Mouse (Mus musculus): ENCODE measurements around the gene Mfap5. TPM values are rescaled to one million over a fixed set of nuclear protein-coding genes. Genes with fewer than 3 reads are reported as not detected.

The Mfap5 gene
- polyA plus RNA-seq, 1 experiment from 2014 or later: 32.0 TPM

- 2% methylated on average over 63 of the region's 111 CpGs for whole genome bisulfite sequencing
- no peak overlapping the region for H3K27ac ChIP-seq (ENCODE audit: low read length)
- H3K9ac ChIP-seq (ENCODE audit: low read length): peak overlapping the region; percentile 70
- peak overlapping the region; percentile 80 for H3K4me3 ChIP-seq (ENCODE audit: low read length)
- no peaks in the 10 kb centered on the region for H3K9me3 ChIP-seq (replicated peaks; ENCODE audit: control insufficient read depth, low read length)
- H3K36me3 ChIP-seq (ENCODE audit: control insufficient read depth, insufficient read depth): no peaks in the 10 kb centered on the region
- peak overlapping the region; percentile 96 for H3K4me2 ChIP-seq (ENCODE audit: low read depth, low read length)
- peak; percentile 70 for ATAC-seq (replicated peaks; ENCODE audit: extremely low read depth, insufficient read depth, low FRiP score)
- H3K4me1 ChIP-seq (ENCODE audit: control insufficient read depth, insufficient read depth, low read length): no peaks in the 10 kb centered on the region
- peaks cover 46% of the 10 kb centered on the region for H3K27me3 ChIP-seq (ENCODE audit: control insufficient read depth, insufficient read depth, low read length)
Measured at GRCm38 (mm10) chr6:122486297-122487117, 19.1 kb upstream of the Mfap5 start.

DNA sequence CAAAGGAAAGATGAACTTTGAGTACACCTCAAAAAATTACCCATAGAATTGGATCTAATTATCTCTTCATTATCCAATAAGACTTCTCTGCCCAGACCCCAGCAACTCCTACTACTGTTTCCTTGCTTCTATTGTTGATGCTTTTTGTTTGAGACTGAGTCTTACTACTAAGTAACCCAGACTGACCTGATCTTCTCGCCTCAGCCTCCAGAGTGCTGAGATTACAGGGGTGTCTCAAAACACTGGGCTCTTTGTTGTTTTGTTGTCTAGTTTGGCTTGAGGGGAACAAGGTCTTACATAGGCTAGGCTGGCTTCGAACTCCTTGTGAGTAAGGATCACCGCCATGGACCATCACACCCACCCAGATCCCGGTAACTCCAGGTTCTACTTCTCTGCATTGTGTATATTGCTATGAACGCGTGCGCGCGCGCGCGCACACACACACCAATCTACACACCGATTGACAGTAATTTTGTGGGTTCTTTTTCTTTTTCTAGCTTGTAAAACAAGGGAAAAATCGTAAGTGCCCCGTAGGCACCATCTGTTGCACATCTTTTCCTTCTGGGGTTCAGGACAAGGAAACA lies 14.6 kb upstream of the Mfap5 start:
- 21% methylated on average over 15 of the region's 15 CpGs for WGBS
- Histone ChIP-seq H3K9me3 (replicated peaks; ENCODE audit: control insufficient read depth, low read length) (no peaks in the 10 kb centered on the region), H3K4me2 (ENCODE audit: low read depth, low read length) (peak overlapping the region; percentile 79), H3K27me3 (ENCODE audit: control insufficient read depth, insufficient read depth, low read length) (peaks cover 32% of the 10 kb centered on the region), H3K4me3 (ENCODE audit: low read length) (peak overlapping the region; percentile 53), H3K4me1 (ENCODE audit: control insufficient read depth, insufficient read depth, low read length) (peaks cover 18% of the 10 kb centered on the region), H3K9ac (ENCODE audit: low read length) (peak overlapping the region; percentile 62), H3K27ac (ENCODE audit: low read length) (0 out of 2 replicates have a peak overlapping the region, but pooled peaks have one; percentile 15), H3K36me3 (ENCODE audit: control insufficient read depth, insufficient read depth) (no peaks in the 10 kb centered on the region)
- no peak for ATAC-seq (replicated peaks; ENCODE audit: extremely low read depth, insufficient read depth, low FRiP score)

DNA sequence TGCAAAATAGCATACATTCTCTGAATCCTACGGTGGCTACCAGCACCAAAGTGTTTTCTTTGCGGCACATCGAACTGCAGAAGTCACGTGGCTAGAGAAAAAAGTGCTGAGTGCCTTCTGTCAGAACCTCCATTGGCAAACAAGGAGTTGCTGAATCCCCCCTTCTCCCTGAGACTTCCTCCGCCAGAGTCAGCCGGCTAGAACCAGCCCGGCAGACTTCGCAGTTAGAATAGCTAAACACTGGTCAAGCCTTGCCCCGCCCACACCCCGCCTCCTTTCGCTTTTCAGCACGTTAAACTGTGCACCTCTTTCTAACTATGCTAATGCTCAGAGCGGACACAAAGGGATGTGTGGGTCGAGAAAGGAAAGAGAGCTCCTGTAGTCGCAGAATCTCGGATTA lies 14.1 kb upstream of the Mfap5 start:
- Histone ChIP-seq H3K9me3 (replicated peaks; ENCODE audit: control insufficient read depth, low read length) (no peaks in the 10 kb centered on the region), H3K4me2 (ENCODE audit: low read depth, low read length) (peak overlapping the region; percentile 79), H3K9ac (ENCODE audit: low read length) (peak overlapping the region; percentile 62), H3K4me3 (ENCODE audit: low read length) (peak overlapping the region; percentile 53), H3K36me3 (ENCODE audit: control insufficient read depth, insufficient read depth) (no peaks in the 10 kb centered on the region), H3K27ac (ENCODE audit: low read length) (0 out of 2 replicates have a peak overlapping the region, but pooled peaks have one; percentile 15), H3K4me1 (ENCODE audit: control insufficient read depth, insufficient read depth, low read length) (peaks cover 18% of the 10 kb centered on the region), H3K27me3 (ENCODE audit: control insufficient read depth, insufficient read depth, low read length) (peaks cover 26% of the 10 kb centered on the region)
- ATAC-seq (replicated peaks; ENCODE audit: extremely low read depth, insufficient read depth, low FRiP score): peak; percentile 77
- WGBS: under 1% methylated on average over 16 of the region's 16 CpGs

DNA sequence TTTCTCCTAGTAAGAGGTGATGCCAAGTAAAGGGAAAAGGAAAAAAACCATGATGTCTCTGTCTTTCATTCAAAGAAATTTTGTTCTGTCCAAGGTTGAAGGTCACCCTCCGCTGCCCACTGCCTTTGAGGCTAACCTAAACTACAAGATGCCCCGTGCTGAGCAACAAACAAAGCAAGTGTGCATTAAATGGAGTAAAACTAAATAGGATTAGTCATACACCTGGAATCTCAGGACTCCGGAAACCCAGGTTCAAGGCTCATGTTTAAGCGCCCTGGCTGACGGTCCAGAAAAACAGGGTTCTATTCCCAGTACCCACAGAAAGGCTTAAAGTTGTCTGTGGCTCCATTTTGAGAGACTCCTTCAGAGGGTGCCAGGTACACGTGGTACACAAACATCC lies 13.2 kb upstream of the Mfap5 start:
- H3K27ac ChIP-seq (ENCODE audit: low read length): no peak overlapping the region
- H3K4me2 ChIP-seq (ENCODE audit: low read depth, low read length): no peak overlapping the region
- H3K4me3 ChIP-seq (ENCODE audit: low read length): no peak overlapping the region
- no peak overlapping the region for H3K9ac ChIP-seq (ENCODE audit: low read length)
- H3K27me3 ChIP-seq (ENCODE audit: control insufficient read depth, insufficient read depth, low read length): peaks cover 17% of the 10 kb centered on the region
- peaks cover 18% of the 10 kb centered on the region for H3K4me1 ChIP-seq (ENCODE audit: control insufficient read depth, insufficient read depth, low read length)
- no peaks in the 10 kb centered on the region for H3K9me3 ChIP-seq (replicated peaks; ENCODE audit: control insufficient read depth, low read length)
- ATAC-seq (replicated peaks; ENCODE audit: extremely low read depth, insufficient read depth, low FRiP score): no peak
- WGBS: 37% methylated on average over 6 of the region's 6 CpGs
- H3K36me3 ChIP-seq (ENCODE audit: control insufficient read depth, insufficient read depth): no peaks in the 10 kb centered on the region

GRCm38 (mm10) chr6:122493799-122494472 lies 11.7 kb upstream of the Mfap5 start:
- peaks cover 18% of the 10 kb centered on the region for H3K4me1 ChIP-seq (ENCODE audit: control insufficient read depth, insufficient read depth, low read length)
- H3K27me3 ChIP-seq (ENCODE audit: control insufficient read depth, insufficient read depth, low read length): peaks cover 6% of the 10 kb centered on the region
- WGBS: 61% methylated on average over 6 of the region's 6 CpGs
- H3K9ac ChIP-seq (ENCODE audit: low read length): no peak overlapping the region
- no peak overlapping the region for H3K4me2 ChIP-seq (ENCODE audit: low read depth, low read length)
- no peak overlapping the region for H3K4me3 ChIP-seq (ENCODE audit: low read length)
- no peaks in the 10 kb centered on the region for H3K9me3 ChIP-seq (replicated peaks; ENCODE audit: control insufficient read depth, low read length)
- H3K27ac ChIP-seq (ENCODE audit: low read length): no peak overlapping the region
- no peaks in the 10 kb centered on the region for H3K36me3 ChIP-seq (ENCODE audit: control insufficient read depth, insufficient read depth)
- ATAC-seq (replicated peaks; ENCODE audit: extremely low read depth, insufficient read depth, low FRiP score): no peak

- H3K27me3 ChIP-seq (ENCODE audit: control insufficient read depth, insufficient read depth, low read length): peaks cover 6% of the 10 kb centered on the region
- peak; percentile 39; the same call in 1 of the 2 replicates for ATAC-seq (replicated peaks; ENCODE audit: extremely low read depth, insufficient read depth, low FRiP score)
- peak overlapping the region; percentile 39 for H3K4me3 ChIP-seq (ENCODE audit: low read length)
- peaks cover 18% of the 10 kb centered on the region for H3K4me1 ChIP-seq (ENCODE audit: control insufficient read depth, insufficient read depth, low read length)
- no peaks in the 10 kb centered on the region for H3K9me3 ChIP-seq (replicated peaks; ENCODE audit: control insufficient read depth, low read length)
- peak overlapping the region; percentile 44; the same call in 1 of the 2 replicates for H3K9ac ChIP-seq (ENCODE audit: low read length)
- peak overlapping the region; percentile 56 for H3K4me2 ChIP-seq (ENCODE audit: low read depth, low read length)
- H3K36me3 ChIP-seq (ENCODE audit: control insufficient read depth, insufficient read depth): no peaks in the 10 kb centered on the region
- H3K27ac ChIP-seq (ENCODE audit: low read length): peak overlapping the region; percentile 61
- WGBS: 9% methylated on average over 21 of the region's 21 CpGs
Measured at GRCm38 (mm10) chr6:122495082-122495881, 10.4 kb upstream of the Mfap5 start.

DNA sequence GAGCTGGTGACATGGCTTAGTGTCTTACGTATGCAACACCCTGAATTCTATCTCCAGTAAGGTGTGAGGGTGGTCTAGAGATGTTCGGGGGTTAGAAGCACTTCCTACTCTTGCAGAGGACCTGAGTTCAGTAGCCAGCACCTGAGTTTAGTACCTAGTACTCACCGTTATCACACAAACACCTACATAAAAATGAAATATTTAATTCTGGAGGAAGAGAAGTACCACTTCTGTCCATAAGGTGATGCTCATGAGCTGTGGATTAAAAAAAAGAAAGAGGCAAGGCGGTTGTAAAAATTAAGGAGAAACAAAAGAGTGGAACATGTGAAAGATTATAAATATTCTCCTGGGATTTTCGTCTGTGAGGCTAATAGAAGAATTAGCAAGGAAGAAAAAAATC lies 9.1 kb upstream of the Mfap5 start:
- WGBS: 29% methylated on average over 5 of the region's 5 CpGs
- no peaks in the 10 kb centered on the region for H3K36me3 ChIP-seq (ENCODE audit: control insufficient read depth, insufficient read depth)
- H3K4me3 ChIP-seq (ENCODE audit: low read length): no peak overlapping the region
- peaks cover 18% of the 10 kb centered on the region for H3K4me1 ChIP-seq (ENCODE audit: control insufficient read depth, insufficient read depth, low read length)
- no peak overlapping the region for H3K4me2 ChIP-seq (ENCODE audit: low read depth, low read length)
- H3K27me3 ChIP-seq (ENCODE audit: control insufficient read depth, insufficient read depth, low read length): peaks cover 6% of the 10 kb centered on the region
- H3K9me3 ChIP-seq (replicated peaks; ENCODE audit: control insufficient read depth, low read length): no peaks in the 10 kb centered on the region
- no peak overlapping the region for H3K27ac ChIP-seq (ENCODE audit: low read length)
- no peak for ATAC-seq (replicated peaks; ENCODE audit: extremely low read depth, insufficient read depth, low FRiP score)
- no peak overlapping the region for H3K9ac ChIP-seq (ENCODE audit: low read length)

- H3K27ac ChIP-seq (ENCODE audit: low read length): no peak within 1 kb of the TSS
- no peak within 1 kb of the TSS for H3K4me2 ChIP-seq (ENCODE audit: low read depth, low read length)
- peaks cover 14% of the 10 kb centered on the region for H3K4me1 ChIP-seq (ENCODE audit: control insufficient read depth, insufficient read depth, low read length)
- H3K4me3 ChIP-seq (ENCODE audit: low read length): no peak within 1 kb of the TSS
- no peaks in the 10 kb centered on the region for H3K36me3 ChIP-seq (ENCODE audit: control insufficient read depth, insufficient read depth)
- WGBS: 66% methylated on average over 5 of the region's 5 CpGs
- no peaks in the 10 kb centered on the region for H3K9me3 ChIP-seq (replicated peaks; ENCODE audit: control insufficient read depth, low read length)
- no peaks in the 10 kb centered on the region; the same call in 1 of the 2 replicates for H3K27me3 ChIP-seq (ENCODE audit: control insufficient read depth, insufficient read depth, low read length)
- no peak within 1 kb of the TSS for H3K9ac ChIP-seq (ENCODE audit: low read length)
- ATAC-seq (replicated peaks; ENCODE audit: extremely low read depth, insufficient read depth, low FRiP score): no peak
Measured at GRCm38 (mm10) chr6:122498661-122499060, 7.0 kb upstream of the Mfap5 start, which contains the start of gene Rimklb. Rimklb (minus strand) TSS chr6:122498761.
